Comparison of ENCODE assay signal across 8 mouse cellular contexts in genomic region chr7:123377443-123378400, GRCm38 (mm10). TPM values are rescaled to one million over a fixed set of nuclear protein-coding genes. Genes with fewer than 3 reads are reported as not detected.
DNase-seq lines count a peak whose midpoint lies in the region; ATAC-seq lines count a peak whose summit lies in the region.

No protein-coding gene starts in this region.

- H3K9me3 ChIP-seq in forebrain, embryonic 14.5 days (replicated peaks; ENCODE audit: control insufficient read depth, low read length): no peaks in the 10 kb centered on the region
- H3K9me3 ChIP-seq in neural tube, embryonic 15.5 days (replicated peaks): no peaks in the 10 kb centered on the region

- intact Hi-C loops in heart, postnatal 14 days (cut with DNase I): no loop called here

- peaks cover 9% of the 10 kb centered on the region for H3K4me1 ChIP-seq in forebrain, embryonic 14.5 days (ENCODE audit: control insufficient read depth, insufficient read depth, low read length)
- peaks cover 23% of the 10 kb centered on the region for H3K4me1 ChIP-seq in neural tube, embryonic 15.5 days

- H3K27me3 ChIP-seq in forebrain, embryonic 14.5 days (replicated peaks; ENCODE audit: control insufficient read depth, insufficient read depth, low read length): no peaks in the 10 kb centered on the region
- no peaks in the 10 kb centered on the region for H3K27me3 ChIP-seq in neural tube, embryonic 15.5 days (replicated peaks)

- WGBS in forebrain, embryonic 14.5 days: 4% methylated on average over 40 of the region's 41 CpGs
- 4% methylated on average over 41 of the region's 41 CpGs for WGBS in neural tube, embryonic 15.5 days

- ATAC-seq in forebrain, embryonic 14.5 days: peak; percentile 100
- ATAC-seq in neural tube, embryonic 15.5 days (ENCODE audit: low FRiP score): peak; percentile 99

- H3K27ac ChIP-seq in forebrain, embryonic 14.5 days (ENCODE audit: low read depth, low read length): peak overlapping the region; percentile 57
- peak overlapping the region; percentile 80 for H3K27ac ChIP-seq in neural tube, embryonic 15.5 days (replicated peaks)

- peak overlapping the region; percentile 84 for H3K9ac ChIP-seq in forebrain, embryonic 14.5 days (ENCODE audit: low read length)
- H3K9ac ChIP-seq in neural tube, embryonic 15.5 days (replicated peaks): peak overlapping the region; percentile 77

- no peaks in the 10 kb centered on the region for H3K36me3 ChIP-seq in forebrain, embryonic 14.5 days (ENCODE audit: control insufficient read depth, insufficient read depth, low read length)
- no peaks in the 10 kb centered on the region for H3K36me3 ChIP-seq in neural tube, embryonic 15.5 days

- peak overlapping the region; percentile 78 for H3K4me3 ChIP-seq in forebrain, embryonic 14.5 days (ENCODE audit: low read depth, low read length)
- peak overlapping the region; percentile 75 for H3K4me3 ChIP-seq in neural tube, embryonic 15.5 days (replicated peaks)

- DNase-seq in ES-CJ7 (ENCODE audit: low read depth, low spot score): peak; percentile 97
- peak; percentile 91 for DNase-seq in cerebellum, adult 11 months
- peak; percentile 99 for DNase-seq in forebrain, embryonic 14.5 days (ENCODE audit: low spot score)
- peak; percentile 89 to 91 for DNase-seq in heart, postnatal 14 days
- peak; percentile 97 for DNase-seq in layer of hippocampus, adult 11-12 months (ENCODE audit: low spot score)
- peak; percentile 97 to 98 for DNase-seq in lung, adult 18-20 months
- DNase-seq in testis, postnatal 14 days (ENCODE audit: low spot score): peak; percentile 97

- peak overlapping the region; percentile 82 for H3K4me2 ChIP-seq in forebrain, embryonic 14.5 days (ENCODE audit: low read length)
- H3K4me2 ChIP-seq in neural tube, embryonic 15.5 days: peak overlapping the region; percentile 78

RNA-seq across cellular contexts. Expression of gene Arhgap17, which starts 8.0 kb away (rescaled TPM):
- 8.5 and 11.0 TPM in 2 replicates for polyA plus RNA-seq in forebrain, embryonic 14.5 days (2014; fragmentation: Nextera tagmentation; extraction: Ambion mirVana)
- total RNA-seq in heart, postnatal 14 days (2021): 10 to 100 TPM; 17.6 to 25.0 TPM
- 8.7 and 12.8 TPM in 2 replicates for polyA plus RNA-seq in neural tube, embryonic 15.5 days (2015; fragmentation: Nextera tagmentation; extraction: Ambion mirVana)

RNA-seq across cellular contexts. Expression of gene Lcmt1, which starts 8.1 kb away (rescaled TPM):
- 108 and 113 TPM in 2 replicates for polyA plus RNA-seq in forebrain, embryonic 14.5 days (2014; fragmentation: Nextera tagmentation; extraction: Ambion mirVana)
- total RNA-seq in heart, postnatal 14 days (2021): 10 to 100 TPM; 25.0 to 25.3 TPM
- polyA plus RNA-seq in neural tube, embryonic 15.5 days (2015; fragmentation: Nextera tagmentation; extraction: Ambion mirVana): 94.8 and 104 TPM in 2 replicates

Comparison
In these comparisons a context has a peak if more than half of its experiments do, and no peak if none do; other contexts are left out.
1. Peak in every context shown above with its lines: DNase-seq, ATAC-seq, H3K4me3 ChIP-seq and H3K27ac ChIP-seq.